In genomic region chr13:83111503-83111902, GRCm38 (mm10) we compare ENCODE assay signal across 8 mouse cellular contexts.
A peak's percentile ranks its signal among the peaks of the same experiment; 100 is the strongest.
DNase-seq lines count a peak whose midpoint lies in the region.

No protein-coding gene starts in this region.

- peak; percentile 80 for DNase-seq in right cerebral cortex, adult 18-20 months
- DNase-seq in right cerebral cortex, postnatal 4 days: no peak
- peak; percentile 46 for DNase-seq in embryo, embryonic 9.5 days (ENCODE audit: extremely low spot score)
- peak; percentile 34 to 61 for DNase-seq in layer of hippocampus, postnatal 36 days
- DNase-seq in retina, embryonic 14.5 days (ENCODE audit: low spot score): peak; percentile 74
- no peak for DNase-seq in urinary bladder, postnatal 36 days (ENCODE audit: low spot score in 2 of 2)
- DNase-seq in testis, postnatal 14 days (ENCODE audit: low spot score): no peak
- DNase-seq in spleen, postnatal 14 days (ENCODE audit: low spot score in 2 of 2): no peak

Comparison
In these comparisons a context has a peak if more than half of its experiments do, and no peak if none do; other contexts are left out.
1. DNase-seq: peak in right cerebral cortex, adult 18-20 months (single experiment), embryo, embryonic 9.5 days (single experiment), layer of hippocampus, postnatal 36 days (2 of 2) and retina, embryonic 14.5 days (single experiment); none in right cerebral cortex, postnatal 4 days (single experiment), urinary bladder, postnatal 36 days (0 of 2), testis, postnatal 14 days (single experiment) and spleen, postnatal 14 days (0 of 2).